Mouse (Mus musculus) gonadal fat pad, adult 2 months (tissue): ENCODE measurements at regions not wholly inside any gene's neighbourhood (a gene's known extent, or its start where the extent isn't known, plus 50 kb on each side); places are given as distances from the start of the nearest gene placed in this dataset.

Experiments
- DNase-seq: peaks from one replicate; pipeline ENCODE4 v3.0.0-alpha.2; 2012; ENCODE audit warnings: low read depth

GRCm38 (mm10) chr15:27381565-27381964, 84.9 kb upstream of the Ank start:
- DNase-seq, result no peak

GRCm38 (mm10) chr15:27390567-27390966, 75.9 kb upstream of the Ank start:
- no peak for DNase-seq

- DNase-seq, result no peak
Measured at GRCm38 (mm10) chr15:27405721-27406161, 60.7 kb upstream of the Ank start.

- no peak for DNase-seq
Measured at GRCm38 (mm10) chr15:27409856-27410255, 56.6 kb upstream of the Ank start.

GRCm38 (mm10) chr15:27412304-27412703, 54.2 kb upstream of the Ank start:
- DNase-seq, result no peak

GRCm38 (mm10) chr15:27412761-27413160, 53.7 kb upstream of the Ank start:
- no peak for DNase-seq

- no peak for DNase-seq
Measured at GRCm38 (mm10) chr15:27413486-27413885, 53.0 kb upstream of the Ank start.

- DNase-seq, result no peak
Measured at GRCm38 (mm10) chr15:27414819-27415218, 51.7 kb upstream of the Ank start.
